Comparison of ENCODE assay signal across 17 mouse cellular contexts in genomic region chr12:111354142-111354541, GRCm38 (mm10). TPM values are rescaled to one million over a fixed set of nuclear protein-coding genes. Genes with fewer than 3 reads are reported as not detected.
DNase-seq lines count a peak whose midpoint lies in the region; ATAC-seq and TF ChIP-seq lines count a peak whose summit lies in the region.
"Had no signal": no experiment of that assay in that cellular context is flagged by ENCODE, and none has a peak within 500 bp of the region (broad histone marks: within the 10 kb centered on the region; RNA-seq: fewer than 3 reads in every experiment).

No protein-coding gene starts in this region.

- DNase-seq in hindbrain, embryonic 14.5 days (ENCODE audit: low spot score) = no peak
- no peak for DNase-seq in midbrain, embryonic 11.5 days (ENCODE audit: low spot score, missing footprints)
- DNase-seq in adrenal gland, postnatal 14 days = no peak
- no peak for DNase-seq in right cerebral cortex, postnatal 14 days
- DNase-seq: cerebellum, postnatal 36 days; right cerebral cortex, adult 18-20 months; thymus, postnatal 4 days had no signal

- no peak overlapping the region for H3K4me3 ChIP-seq in hindbrain, embryonic 13.5 days
- no peak overlapping the region for H3K4me3 ChIP-seq in hindbrain, embryonic 14.5 days (replicated peaks; ENCODE audit: low read length)
- H3K4me3 ChIP-seq in midbrain, embryonic 12.5 days = no peak overlapping the region
- H3K4me3 ChIP-seq in midbrain, embryonic 11.5 days (ENCODE audit: low read depth, low read length) = no peak overlapping the region
- H3K4me3 ChIP-seq in intestine, postnatal 0 days (ENCODE audit: low read depth, low read length) = no peak overlapping the region
- H3K4me3 ChIP-seq: erythroblast, embryonic 14.5 days; limb, embryonic 12.5 days had no signal

- no peaks in the 10 kb centered on the region for H3K27me3 ChIP-seq in hindbrain, embryonic 13.5 days
- H3K27me3 ChIP-seq in hindbrain, embryonic 14.5 days (ENCODE audit: control insufficient read depth, insufficient read depth, low read length) = no peaks in the 10 kb centered on the region
- H3K27me3 ChIP-seq in midbrain, embryonic 12.5 days = no peaks in the 10 kb centered on the region
- H3K27me3 ChIP-seq in midbrain, embryonic 11.5 days (ENCODE audit: control insufficient read depth, insufficient read depth, low read length) = no peaks in the 10 kb centered on the region
- H3K27me3 ChIP-seq in intestine, postnatal 0 days (replicated peaks; ENCODE audit: control insufficient read depth, insufficient read depth, low read length) = no peaks in the 10 kb centered on the region
- H3K27me3 ChIP-seq: limb, embryonic 12.5 days had no signal

- H3K9ac ChIP-seq in hindbrain, embryonic 13.5 days = peak overlapping the region; percentile 15; the same call in 1 of the 2 replicates
- H3K9ac ChIP-seq in hindbrain, embryonic 14.5 days = no peak overlapping the region
- no peak overlapping the region for H3K9ac ChIP-seq in midbrain, embryonic 12.5 days (replicated peaks)
- H3K9ac ChIP-seq in midbrain, embryonic 11.5 days (ENCODE audit: low read length) = no peak overlapping the region
- no peak overlapping the region for H3K9ac ChIP-seq in intestine, postnatal 0 days (ENCODE audit: low read depth, low read length)
- H3K9ac ChIP-seq: limb, embryonic 12.5 days had no signal

- peaks cover 65% of the 10 kb centered on the region for H3K4me1 ChIP-seq in hindbrain, embryonic 13.5 days (replicated peaks)
- peaks cover 20% of the 10 kb centered on the region for H3K4me1 ChIP-seq in hindbrain, embryonic 14.5 days (replicated peaks; ENCODE audit: control insufficient read depth, insufficient read depth, low read length)
- H3K4me1 ChIP-seq in midbrain, embryonic 12.5 days = peaks cover 34% of the 10 kb centered on the region
- peaks cover 14% of the 10 kb centered on the region for H3K4me1 ChIP-seq in midbrain, embryonic 11.5 days (ENCODE audit: control insufficient read depth, insufficient read depth, low read length)
- H3K4me1 ChIP-seq in intestine, postnatal 0 days (replicated peaks; ENCODE audit: control insufficient read depth, insufficient read depth, low read length) = peaks cover 16% of the 10 kb centered on the region

- no peak for TF ChIP-seq CTCF in intestine, postnatal 0 days (IDR thresholded peaks at IDR 0.05; ENCODE audit: low read depth)

- H3K36me3 ChIP-seq in hindbrain, embryonic 13.5 days = no peaks in the 10 kb centered on the region
- no peaks in the 10 kb centered on the region for H3K36me3 ChIP-seq in hindbrain, embryonic 14.5 days (replicated peaks; ENCODE audit: control insufficient read depth, insufficient read depth)
- 0 out of 2 replicates have a peak, but pooled peaks cover 6% of the 10 kb centered on the region for H3K36me3 ChIP-seq in midbrain, embryonic 12.5 days
- H3K36me3 ChIP-seq in midbrain, embryonic 11.5 days (ENCODE audit: control insufficient read depth, insufficient read depth, low read length) = no peaks in the 10 kb centered on the region
- 0 out of 2 replicates have a peak, but pooled peaks cover 9% of the 10 kb centered on the region for H3K36me3 ChIP-seq in intestine, postnatal 0 days (ENCODE audit: control insufficient read depth, insufficient read depth)

- H3K9me3 ChIP-seq in hindbrain, embryonic 13.5 days = no peaks in the 10 kb centered on the region
- H3K9me3 ChIP-seq in hindbrain, embryonic 14.5 days (ENCODE audit: control insufficient read depth, low read length) = no peaks in the 10 kb centered on the region
- H3K9me3 ChIP-seq in midbrain, embryonic 12.5 days = no peaks in the 10 kb centered on the region
- no peaks in the 10 kb centered on the region for H3K9me3 ChIP-seq in midbrain, embryonic 11.5 days (ENCODE audit: control insufficient read depth, low read length)
- H3K9me3 ChIP-seq in intestine, postnatal 0 days (ENCODE audit: control insufficient read depth) = no peaks in the 10 kb centered on the region

- no peak for ATAC-seq in hindbrain, embryonic 13.5 days (ENCODE audit: low FRiP score)
- no peak for ATAC-seq in hindbrain, embryonic 14.5 days (ENCODE audit: low FRiP score)
- ATAC-seq in midbrain, embryonic 12.5 days (ENCODE audit: low FRiP score, low read depth) = no peak
- no peak for ATAC-seq in midbrain, embryonic 11.5 days (ENCODE audit: low FRiP score)
- ATAC-seq in intestine, postnatal 0 days = no peak
- ATAC-seq: CD4-positive, CD25-positive, alpha-beta regulatory T cell, adult 4 months had no signal

- peak overlapping the region; percentile 78 for H3K27ac ChIP-seq in hindbrain, embryonic 13.5 days
- no peak overlapping the region; the same call in 1 of the 2 replicates for H3K27ac ChIP-seq in hindbrain, embryonic 14.5 days
- H3K27ac ChIP-seq in midbrain, embryonic 12.5 days (replicated peaks) = 0 out of 2 replicates have a peak overlapping the region, but pooled peaks have one; percentile 35
- H3K27ac ChIP-seq in midbrain, embryonic 11.5 days (ENCODE audit: low read depth, low read length) = no peak overlapping the region
- peak overlapping the region; percentile 46; the same call in 1 of the 2 replicates for H3K27ac ChIP-seq in intestine, postnatal 0 days (ENCODE audit: low read depth, low read length)
- H3K27ac ChIP-seq: limb, embryonic 12.5 days; macrophage had no signal

- WGBS in hindbrain, embryonic 13.5 days = 82% methylated on average over 5 of the region's 5 CpGs
- WGBS in hindbrain, embryonic 14.5 days = 82% methylated on average over 5 of the region's 5 CpGs
- WGBS in midbrain, embryonic 12.5 days = 83% methylated on average over 5 of the region's 5 CpGs
- WGBS in midbrain, embryonic 11.5 days = 83% methylated on average over 5 of the region's 5 CpGs
- WGBS in intestine, postnatal 0 days = 62% methylated on average over 5 of the region's 5 CpGs

- H3K4me2 ChIP-seq in hindbrain, embryonic 13.5 days = no peak overlapping the region
- no peak overlapping the region for H3K4me2 ChIP-seq in hindbrain, embryonic 14.5 days (replicated peaks)
- no peak overlapping the region for H3K4me2 ChIP-seq in midbrain, embryonic 12.5 days (replicated peaks)
- no peak overlapping the region for H3K4me2 ChIP-seq in midbrain, embryonic 11.5 days
- peak overlapping the region; percentile 40 for H3K4me2 ChIP-seq in intestine, postnatal 0 days (replicated peaks; ENCODE audit: low read depth)
- H3K4me2 ChIP-seq: limb, embryonic 12.5 days had no signal

RNA-seq across cellular contexts. Expression of gene Cdc42bpb, which starts 23.4 kb away (rescaled TPM):
- 35.0 and 36.5 TPM in 2 replicates for polyA plus RNA-seq in hindbrain, embryonic 13.5 days (2015; fragmentation: Nextera tagmentation; extraction: Ambion mirVana)
- 48.1 and 48.3 TPM in 2 replicates for polyA plus RNA-seq in hindbrain, embryonic 14.5 days (2014; fragmentation: Nextera tagmentation; extraction: Ambion mirVana)
- polyA plus RNA-seq in midbrain, embryonic 12.5 days (2016; fragmentation: Nextera tagmentation; extraction: Ambion mirVana) = 39.4 and 40.5 TPM in 2 replicates
- polyA plus RNA-seq in midbrain, embryonic 11.5 days (2014; fragmentation: Nextera tagmentation; extraction: Ambion mirVana) = 28.1 and 28.2 TPM in 2 replicates
- 26.4 and 27.2 TPM in 2 replicates for polyA plus RNA-seq in intestine, postnatal 0 days (2015; fragmentation: Nextera tagmentation; extraction: Ambion mirVana)
- 133 and 149 TPM in 2 replicates for total RNA-seq in adrenal gland, postnatal 14 days (2021)

RNA-seq across cellular contexts. Expression of gene Lbhd2, which starts 52.5 kb away (rescaled TPM):
- polyA plus RNA-seq in hindbrain, embryonic 13.5 days (2015; fragmentation: Nextera tagmentation; extraction: Ambion mirVana) = 0.26 and 0.52 TPM in 2 replicates
- polyA plus RNA-seq in hindbrain, embryonic 14.5 days (2014; fragmentation: Nextera tagmentation; extraction: Ambion mirVana) = 0.72 and 1.3 TPM in 2 replicates
- 0.47 TPM in 1 of 2 replicates, not detected in the other for polyA plus RNA-seq in midbrain, embryonic 12.5 days (2016; fragmentation: Nextera tagmentation; extraction: Ambion mirVana)
- polyA plus RNA-seq in midbrain, embryonic 11.5 days (2014; fragmentation: Nextera tagmentation; extraction: Ambion mirVana) = not detected in 2 replicates
- 2.2 and 2.8 TPM in 2 replicates for polyA plus RNA-seq in intestine, postnatal 0 days (2015; fragmentation: Nextera tagmentation; extraction: Ambion mirVana)
- total RNA-seq in adrenal gland, postnatal 14 days (2021) = 0.56 and 0.79 TPM in 2 replicates
- total RNA-seq: adrenal gland, adult 18-20 months; gastrocnemius, postnatal 14 days; heart, postnatal 10 days had no signal
- polyA plus RNA-seq: CD4-positive, CD25-positive, alpha-beta regulatory T cell, adult 4 months; erythroblast, embryonic 14.5 days; macrophage had no signal

Comparison
In these comparisons a context has a peak if more than half of its experiments do, and no peak if none do; other contexts are left out.
1. H3K27ac ChIP-seq: peak in hindbrain, embryonic 13.5 days (single experiment), midbrain, embryonic 12.5 days (single experiment) and intestine, postnatal 0 days (single experiment); none in hindbrain, embryonic 14.5 days (single experiment) and midbrain, embryonic 11.5 days (single experiment).